18 mouse cellular contexts compared by ENCODE assay signal in genomic region chr2:117021787-117022186, GRCm38 (mm10).
DNase-seq lines count a peak whose midpoint lies in the region; ATAC-seq and TF ChIP-seq lines count a peak whose summit lies in the region.
"Had no signal": no experiment of that assay in that cellular context is flagged by ENCODE, and none has a peak within 500 bp of the region (broad histone marks: within the 10 kb centered on the region; RNA-seq: fewer than 3 reads in every experiment).

No protein-coding gene starts in this region.

- no peaks in the 10 kb centered on the region for H3K9me3 ChIP-seq in heart, embryonic 10.5 days
- H3K9me3 ChIP-seq in limb, embryonic 14.5 days (ENCODE audit: control insufficient read depth, low read length), result no peaks in the 10 kb centered on the region
- no peaks in the 10 kb centered on the region for H3K9me3 ChIP-seq in limb, embryonic 10.5 days (replicated peaks)
- H3K9me3 ChIP-seq: heart, embryonic 15.5 days; hindbrain, embryonic 15.5 days; liver, embryonic 13.5 days; midbrain, embryonic 10.5 days had no signal

- peaks cover 10% of the 10 kb centered on the region; the same call in 1 of the 2 replicates for H3K4me1 ChIP-seq in heart, embryonic 10.5 days
- peaks cover 4% of the 10 kb centered on the region; the same call in 1 of the 2 replicates for H3K4me1 ChIP-seq in limb, embryonic 14.5 days (ENCODE audit: control insufficient read depth, insufficient read depth, low read length)
- peaks cover 24% of the 10 kb centered on the region for H3K4me1 ChIP-seq in limb, embryonic 10.5 days
- H3K4me1 ChIP-seq in bone marrow macrophage, adult 2 months (ENCODE audit: control insufficient read depth, insufficient read depth, low read length), result peaks cover 33% of the 10 kb centered on the region
- H3K4me1 ChIP-seq: hindbrain, embryonic 15.5 days had no signal

- H3K36me3 ChIP-seq in heart, embryonic 10.5 days, result no peaks in the 10 kb centered on the region
- H3K36me3 ChIP-seq in limb, embryonic 14.5 days (ENCODE audit: control insufficient read depth, insufficient read depth, low read length), result no peaks in the 10 kb centered on the region
- H3K36me3 ChIP-seq in limb, embryonic 10.5 days, result no peaks in the 10 kb centered on the region
- no peaks in the 10 kb centered on the region for H3K36me3 ChIP-seq in macrophage (ENCODE audit: inconsistent target)
- H3K36me3 ChIP-seq: heart, embryonic 15.5 days; hindbrain, embryonic 15.5 days; liver, embryonic 13.5 days; midbrain, embryonic 10.5 days had no signal

- H3K9ac ChIP-seq in limb, embryonic 14.5 days (ENCODE audit: low read depth, low read length, severe bottlenecking), result no peak overlapping the region
- H3K9ac ChIP-seq: heart, embryonic 15.5 days; hindbrain, embryonic 15.5 days; liver, embryonic 13.5 days had no signal

- H3K27ac ChIP-seq in heart, embryonic 10.5 days, result no peak overlapping the region
- no peak overlapping the region for H3K27ac ChIP-seq in limb, embryonic 14.5 days (replicated peaks; ENCODE audit: low read depth, low read length)
- no peak overlapping the region for H3K27ac ChIP-seq in limb, embryonic 10.5 days
- peak overlapping the region; percentile 88 for H3K27ac ChIP-seq in bone marrow macrophage, adult 2 months (ENCODE audit: insufficient read depth, low read depth, low read length)
- peak overlapping the region; percentile 44 for H3K27ac ChIP-seq in macrophage
- H3K27ac ChIP-seq: heart, embryonic 15.5 days; hindbrain, embryonic 15.5 days; liver, embryonic 13.5 days; midbrain, embryonic 10.5 days had no signal

- peak; percentile 90 for DNase-seq in heart, adult 11 months
- no peak for DNase-seq in heart, embryonic 10.5 days (ENCODE audit: low spot score)
- DNase-seq in limb, embryonic 14.5 days (ENCODE audit: low spot score), result peak; percentile 5
- no peak for DNase-seq in limb, embryonic 10.5 days (ENCODE audit: low spot score)
- no peak for DNase-seq in urinary bladder, postnatal 25 days (ENCODE audit: low spot score)
- DNase-seq: cerebellum, adult 9-11 months; embryo, embryonic 11 days; gastrocnemius, postnatal 14 days; kidney, adult 2 months; liver, embryonic 13.5 days; lung, postnatal 10 days; spleen, adult 18-20 months; thymus, postnatal 36 days had no signal

- TF ChIP-seq POLR2A in limb, embryonic 14.5 days (IDR thresholded peaks at IDR 0.05; ENCODE audit: borderline replicate concordance, extremely low read depth, insufficient read depth, insufficient read length), result no peak
- TF ChIP-seq POLR2A in bone marrow macrophage, adult 2 months (IDR thresholded peaks at IDR 0.05; ENCODE audit: borderline replicate concordance, low read depth, low read length), result no peak

- no peak overlapping the region for H3K4me2 ChIP-seq in limb, embryonic 14.5 days (replicated peaks; ENCODE audit: low read depth, low read length, severe bottlenecking)
- H3K4me2 ChIP-seq: heart, embryonic 15.5 days; hindbrain, embryonic 15.5 days; liver, embryonic 13.5 days had no signal

- H3K27me3 ChIP-seq in heart, embryonic 10.5 days (ENCODE audit: insufficient read depth, poor library complexity, severe bottlenecking), result no peaks in the 10 kb centered on the region
- no peaks in the 10 kb centered on the region for H3K27me3 ChIP-seq in limb, embryonic 14.5 days (ENCODE audit: control insufficient read depth, insufficient read depth, low read length)
- H3K27me3 ChIP-seq in limb, embryonic 10.5 days (ENCODE audit: low read depth, poor library complexity, severe bottlenecking), result no peaks in the 10 kb centered on the region
- H3K27me3 ChIP-seq: heart, embryonic 15.5 days; hindbrain, embryonic 15.5 days; liver, embryonic 13.5 days had no signal

- H3K4me3 ChIP-seq in heart, embryonic 10.5 days, result no peak overlapping the region
- no peak overlapping the region for H3K4me3 ChIP-seq in limb, embryonic 14.5 days (replicated peaks; ENCODE audit: low read length)
- no peak overlapping the region for H3K4me3 ChIP-seq in limb, embryonic 10.5 days
- H3K4me3 ChIP-seq in bone marrow macrophage, adult 2 months (ENCODE audit: insufficient read depth, low read length), result no peak overlapping the region
- no peak overlapping the region for H3K4me3 ChIP-seq in macrophage (ENCODE audit: inconsistent target)
- H3K4me3 ChIP-seq: heart, embryonic 15.5 days; hindbrain, embryonic 15.5 days; liver, embryonic 13.5 days; midbrain, embryonic 10.5 days had no signal

- ATAC-seq in limb, embryonic 14.5 days (ENCODE audit: low FRiP score, low read depth), result no peak

- no peaks in the 10 kb centered on the region for H3K79me2 ChIP-seq in macrophage (ENCODE audit: inconsistent target)

- 68% methylated on average over 6 of the region's 6 CpGs for WGBS in heart, embryonic 10.5 days
- WGBS in limb, embryonic 14.5 days, result 14% methylated on average over 4 of the region's 6 CpGs
- WGBS in limb, embryonic 10.5 days, result 62% methylated on average over 6 of the region's 6 CpGs
- WGBS in macrophage (ENCODE audit: missing documents), result 30% methylated on average over 4 of the region's 6 CpGs

- TF ChIP-seq CTCF in bone marrow macrophage, adult 2 months (IDR thresholded peaks at IDR 0.05; ENCODE audit: low read depth, low read length), result no peak

Comparison
In these comparisons a context has a peak if more than half of its experiments do, and no peak if none do; other contexts are left out.
1. DNase-seq: peak in heart, adult 11 months (single experiment) and limb, embryonic 14.5 days (single experiment); none in heart, embryonic 10.5 days (single experiment), limb, embryonic 10.5 days (single experiment) and urinary bladder, postnatal 25 days (single experiment).
2. H3K27ac ChIP-seq: peak in bone marrow macrophage, adult 2 months (single experiment) and macrophage (single experiment); none in heart, embryonic 10.5 days (single experiment), limb, embryonic 14.5 days (single experiment) and limb, embryonic 10.5 days (single experiment).